Mouse (Mus musculus) kidney, postnatal 14 days (tissue): ENCODE results near the gene Zic2.

Experiments
- DNase-seq: peaks from one replicate; pipeline ENCODE4 v3.0.0; 2022; ENCODE audit warnings: mixed read lengths

The Zic2 gene

GRCm38 (mm10) chr14:122477971-122478573 is 2.8 kb downstream of the Zic2 start:
- DNase-seq = no peak

GRCm38 (mm10) chr14:122478574-122479011 is 3.4 kb downstream of the Zic2 start:
- DNase-seq = no peak

- no peak for DNase-seq
These were observed 4.3 kb downstream of the Zic2 start for GRCm38 (mm10) chr14:122479461-122480109.

- DNase-seq = no peak
These were observed 5.1 kb downstream of the Zic2 start for GRCm38 (mm10) chr14:122480355-122480754.

GRCm38 (mm10) chr14:122481181-122481580 is 5.9 kb downstream of the Zic2 start:
- DNase-seq = no peak

- DNase-seq = no peak
These were observed 7.1 kb downstream of the Zic2 start for GRCm38 (mm10) chr14:122482081-122483023.

- no peak for DNase-seq
These were observed 7.8 kb downstream of the Zic2 start for GRCm38 (mm10) chr14:122483024-122483385.

- DNase-seq = no peak
These were observed 8.6 kb downstream of the Zic2 start for GRCm38 (mm10) chr14:122483556-122484421.

GRCm38 (mm10) chr14:122484458-122484843 is 9.2 kb downstream of the Zic2 start:
- DNase-seq = no peak

GRCm38 (mm10) chr14:122484844-122485551 is 9.8 kb downstream of the Zic2 start:
- DNase-seq = no peak

- DNase-seq = no peak
These were observed 10.5 kb downstream of the Zic2 start for GRCm38 (mm10) chr14:122485635-122486181.

- DNase-seq = no peak
These were observed 11.4 kb downstream of the Zic2 start for GRCm38 (mm10) chr14:122486611-122487010.

- no peak for DNase-seq
These were observed 12.1 kb downstream of the Zic2 start for GRCm38 (mm10) chr14:122487366-122487765.

GRCm38 (mm10) chr14:122489041-122489440 is 13.8 kb downstream of the Zic2 start:
- DNase-seq = no peak

- DNase-seq = no peak
These were observed 14.6 kb downstream of the Zic2 start for GRCm38 (mm10) chr14:122489686-122490414.

- DNase-seq = no peak
These were observed 15.4 kb downstream of the Zic2 start, which contains the start of gene Gm10837 for GRCm38 (mm10) chr14:122490441-122491328. Gm10837 (plus strand) TSS chr14:122490586.

GRCm38 (mm10) chr14:122491521-122491920 is 16.3 kb downstream of the Zic2 start:
- no peak for DNase-seq

GRCm38 (mm10) chr14:122492015-122492414 is 16.8 kb downstream of the Zic2 start:
- DNase-seq = no peak

- DNase-seq = no peak
These were observed 33.8 kb downstream of the Zic2 start for GRCm38 (mm10) chr14:122509058-122509457.

GRCm38 (mm10) chr14:122511519-122511918 is 36.3 kb downstream of the Zic2 start:
- no peak for DNase-seq
